Mouse (Mus musculus) right cerebral cortex, postnatal 36 days (tissue): ENCODE measurements at regions not wholly inside any gene's neighbourhood (a gene's known extent, or its start where the extent isn't known, plus 50 kb on each side); places are given as distances from the start of the nearest gene placed in this dataset.

Experiments
- DNase-seq, 2 experiments: peaks; one replicate each; pipeline ENCODE4 v3.0.0; 2022; ENCODE audit warnings: low spot score in 2 of 2, mixed read lengths in 1 of 2

GRCm38 (mm10) chr9:63850316-63850693 lies 92.5 kb upstream of the Smad3 start:
- no peak for DNase-seq

GRCm38 (mm10) chr9:63849564-63850315 lies 91.9 kb upstream of the Smad3 start:
- DNase-seq, result no peak

GRCm38 (mm10) chr9:63843883-63844485 lies 86.2 kb upstream of the Smad3 start:
- peak; percentile 44 to 62 for DNase-seq

GRCm38 (mm10) chr9:63843431-63843830 lies 85.6 kb upstream of the Smad3 start:
- DNase-seq, result no peak

- no peak for DNase-seq
Observed at GRCm38 (mm10) chr9:63841102-63841501, 83.3 kb upstream of the Smad3 start.

- peak; percentile 51 to 59 for DNase-seq
Observed at GRCm38 (mm10) chr9:63838996-63839772, 81.4 kb upstream of the Smad3 start.

GRCm38 (mm10) chr9:63837552-63837951 lies 79.8 kb upstream of the Smad3 start:
- DNase-seq, result no peak

- DNase-seq, result no peak
Observed at GRCm38 (mm10) chr9:63836565-63837284, 78.9 kb upstream of the Smad3 start.

GRCm38 (mm10) chr9:63836036-63836435 lies 78.2 kb upstream of the Smad3 start:
- no peak for DNase-seq

GRCm38 (mm10) chr9:63834416-63834815 lies 76.6 kb upstream of the Smad3 start:
- no peak for DNase-seq

GRCm38 (mm10) chr9:63818163-63818562 lies 60.4 kb upstream of the Smad3 start:
- no peak for DNase-seq

- DNase-seq, result no peak
Observed at GRCm38 (mm10) chr9:63816540-63816939, 58.7 kb upstream of the Smad3 start.

GRCm38 (mm10) chr9:63809901-63810587 lies 52.2 kb upstream of the Smad3 start:
- no peak for DNase-seq
